Mouse (Mus musculus) embryonic fibroblast, embryonic 13.5 days (primary cell): ENCODE data around the gene Ccdc17. TPM values are rescaled to one million over a fixed set of nuclear protein-coding genes. Genes with fewer than 3 reads are reported as not detected.

Experiments
- H3K27ac ChIP-seq: 2 replicates; pipeline ENCODE4 v1.5.1; 2012; ENCODE audit warnings: low read length, control low read depth, inconsistent platforms; ENCODE audit not compliant: insufficient read depth
- H3K4me1 ChIP-seq: 2 replicates; pipeline ENCODE4 v1.6.1; 2011; ENCODE audit warnings: low read length; ENCODE audit not compliant: control insufficient read depth, insufficient read depth
- H3K4me3 ChIP-seq: 2 replicates; pipeline ENCODE4 v1.5.1; 2011; ENCODE audit warnings: mild to moderate bottlenecking, control low read depth, low read length; ENCODE audit not compliant: insufficient read depth
- CTCF ChIP-seq: IDR thresholded peaks from 2 replicates; pipeline ENCODE4 v1.5.1; 2011; ENCODE audit warnings: mild to moderate bottlenecking, control low read depth, low read length, moderate library complexity, borderline replicate concordance; ENCODE audit not compliant: insufficient read depth
- POLR2A ChIP-seq: IDR thresholded peaks from 2 replicates; pipeline ENCODE4 v1.6.1; 2011; ENCODE audit warnings: low read depth, mild to moderate bottlenecking, control low read depth, low read length, moderate library complexity
- polyA plus RNA-seq: library from polyadenylated mRNA; stranded (reverse); fragments of >200 nt; gene quantifications from 2 replicates; pipeline ENCODE4 v1.2.4, GENCODE M21; 2011; ENCODE audit warnings: low read depth; ENCODE audit not compliant: missing spikeins, insufficient read length

Ccdc17 gene
- polyA plus RNA-seq, 1 experiment = 2.6 TPM

GRCm38 (mm10) chr4:116642071-116642470, 45.6 kb downstream of the Ccdc17 start:
- H3K4me1 ChIP-seq = peaks cover 4% of the 10 kb centered on the region
- H3K27ac ChIP-seq = no peak overlapping the region
- no peak for TF ChIP-seq CTCF
- no peak for TF ChIP-seq POLR2A
- no peak overlapping the region for H3K4me3 ChIP-seq

- Histone ChIP-seq H3K4me1 (peaks cover 12% of the 10 kb centered on the region), H3K27ac (no peak overlapping the region), H3K4me3 (no peak overlapping the region)
- TF ChIP-seq CTCF (peak; percentile 53; the same call in 1 of the 2 replicates), POLR2A (no peak)
These were observed 47.9 kb downstream of the Ccdc17 start for GRCm38 (mm10) chr4:116644326-116644725.

GRCm38 (mm10) chr4:116645624-116646023, 49.2 kb downstream of the Ccdc17 start:
- H3K4me3 ChIP-seq = no peak overlapping the region
- H3K4me1 ChIP-seq = peaks cover 12% of the 10 kb centered on the region
- TF ChIP-seq POLR2A = no peak
- no peak for TF ChIP-seq CTCF
- H3K27ac ChIP-seq = no peak overlapping the region

- Histone ChIP-seq H3K27ac (no peak overlapping the region), H3K4me1 (peaks cover 15% of the 10 kb centered on the region), H3K4me3 (peak overlapping the region; percentile 95)
- TF ChIP-seq POLR2A (peak; percentile 12; the same call in 1 of the 2 replicates), CTCF (no peak)
These were observed 53.0 kb downstream of the Ccdc17 start for GRCm38 (mm10) chr4:116649411-116649810.

Other genes with a start within 250 kb of the Ccdc17 start
- gene Mast2, start 132.5 kb upstream of the Ccdc17 start, polyA plus RNA-seq = 59.4 and 64.3 TPM in 2 replicates
- gene Ipp, start 89.1 kb upstream of the Ccdc17 start, polyA plus RNA-seq = 9.1 and 9.3 TPM in 2 replicates
- 19.8 and 30.4 TPM in 2 replicates for gene Tmem69, start 40.7 kb upstream of the Ccdc17 start, polyA plus RNA-seq
- gene Gpbp1l1, start 39.0 kb upstream of the Ccdc17 start, polyA plus RNA-seq = 34.3 and 38.1 TPM in 2 replicates
- 63.7 and 95.4 TPM in 2 replicates for gene Nasp, start 31.3 kb downstream of the Ccdc17 start, polyA plus RNA-seq
- 575 and 597 TPM in 2 replicates for gene Akr1a1, start 55.0 kb downstream of the Ccdc17 start, polyA plus RNA-seq
- 887 and 980 TPM in 2 replicates for gene Prdx1, start 88.9 kb downstream of the Ccdc17 start, polyA plus RNA-seq
- gene Mmachc, start 111.8 kb downstream of the Ccdc17 start, polyA plus RNA-seq = 18.6 and 22.6 TPM in 2 replicates
- 21.8 and 33.8 TPM in 2 replicates for gene Ccdc163, start 111.9 kb downstream of the Ccdc17 start, polyA plus RNA-seq
- 6.3 and 7.8 TPM in 2 replicates for gene Tesk2, start 124.3 kb downstream of the Ccdc17 start, polyA plus RNA-seq
- 18.4 and 18.6 TPM in 2 replicates for gene Toe1, start 211.0 kb downstream of the Ccdc17 start, polyA plus RNA-seq
- 4.7 and 9.2 TPM in 2 replicates for gene Mutyh, start 211.1 kb downstream of the Ccdc17 start, polyA plus RNA-seq
- gene Hpdl, start 225.1 kb downstream of the Ccdc17 start, polyA plus RNA-seq = 0.39 TPM in 1 of 2 replicates, not detected in the other